ENCODE assay signal across 8 mouse cellular contexts in genomic region chr11:5740965-5741627, GRCm38 (mm10). TPM values are rescaled to one million over a fixed set of nuclear protein-coding genes. Genes with fewer than 3 reads are reported as not detected.
A peak's percentile ranks its signal among the peaks of the same experiment; 100 is the strongest.
DNase-seq lines count a peak whose midpoint lies in the region; ATAC-seq lines count a peak whose summit lies in the region.

No protein-coding gene starts in this region.

- H3K4me1 ChIP-seq in embryonic facial prominence, embryonic 11.5 days (ENCODE audit: control insufficient read depth, insufficient read depth, low read length): no peaks in the 10 kb centered on the region
- peaks cover 16% of the 10 kb centered on the region for H3K4me1 ChIP-seq in limb, embryonic 13.5 days
- peaks cover 7% of the 10 kb centered on the region; the same call in 1 of the 2 replicates for H3K4me1 ChIP-seq in midbrain, embryonic 14.5 days (ENCODE audit: control insufficient read depth, insufficient read depth, low read length)

- DNase-seq in 3T3-L1 (ENCODE audit: low read depth, low spot score): peak; percentile 58
- peak; percentile 91 for DNase-seq in adrenal gland, postnatal 14 days
- DNase-seq in embryonic facial prominence, embryonic 11.5 days (ENCODE audit: low spot score): peak; percentile 75
- DNase-seq in heart, adult 18-20 months: peak; percentile 83 to 88
- peak; percentile 86 for DNase-seq in kidney, adult 18-20 months
- DNase-seq in midbrain, embryonic 14.5 days: peak; percentile 81
- peak; percentile 79 for DNase-seq in spleen, adult 12 weeks (ENCODE audit: low spot score)

- WGBS in embryonic facial prominence, embryonic 11.5 days: under 1% methylated on average over 46 of the region's 50 CpGs
- WGBS in limb, embryonic 13.5 days: under 1% methylated on average over 45 of the region's 50 CpGs
- WGBS in midbrain, embryonic 14.5 days: under 1% methylated on average over 49 of the region's 50 CpGs

- no peaks in the 10 kb centered on the region for H3K9me3 ChIP-seq in embryonic facial prominence, embryonic 11.5 days (replicated peaks; ENCODE audit: control insufficient read depth, low read length)
- no peaks in the 10 kb centered on the region for H3K9me3 ChIP-seq in limb, embryonic 13.5 days
- no peaks in the 10 kb centered on the region for H3K9me3 ChIP-seq in midbrain, embryonic 14.5 days (ENCODE audit: control insufficient read depth, low read length)

- no peaks in the 10 kb centered on the region for H3K27me3 ChIP-seq in embryonic facial prominence, embryonic 11.5 days (ENCODE audit: control insufficient read depth, insufficient read depth, low read length)
- H3K27me3 ChIP-seq in limb, embryonic 13.5 days: no peaks in the 10 kb centered on the region
- no peaks in the 10 kb centered on the region for H3K27me3 ChIP-seq in midbrain, embryonic 14.5 days (ENCODE audit: control insufficient read depth, insufficient read depth, low read length)

- peak; percentile 80 for ATAC-seq in embryonic facial prominence, embryonic 11.5 days (replicated peaks; ENCODE audit: insufficient number of reproducible peaks, low FRiP score, low TSS enrichment, low read depth)
- ATAC-seq in limb, embryonic 13.5 days (ENCODE audit: low FRiP score, low read depth): peak; percentile 91
- ATAC-seq in midbrain, embryonic 14.5 days (ENCODE audit: low FRiP score, low TSS enrichment): peak; percentile 82

- 0 out of 2 replicates have a peak overlapping the region, but pooled peaks have one; percentile 59 for H3K27ac ChIP-seq in embryonic facial prominence, embryonic 11.5 days (replicated peaks; ENCODE audit: low read depth, low read length)
- H3K27ac ChIP-seq in limb, embryonic 13.5 days: peak overlapping the region; percentile 84
- peak overlapping the region; percentile 77 for H3K27ac ChIP-seq in midbrain, embryonic 14.5 days (replicated peaks; ENCODE audit: low read depth, low read length)

- peak overlapping the region; percentile 92 for H3K9ac ChIP-seq in embryonic facial prominence, embryonic 11.5 days (replicated peaks; ENCODE audit: low read length)
- peak overlapping the region; percentile 97 for H3K9ac ChIP-seq in limb, embryonic 13.5 days
- H3K9ac ChIP-seq in midbrain, embryonic 14.5 days (replicated peaks; ENCODE audit: low read length): peak overlapping the region; percentile 94

- peak overlapping the region; percentile 86 for H3K4me3 ChIP-seq in embryonic facial prominence, embryonic 11.5 days (ENCODE audit: low read depth, low read length)
- peak overlapping the region; percentile 94 for H3K4me3 ChIP-seq in limb, embryonic 13.5 days
- H3K4me3 ChIP-seq in midbrain, embryonic 14.5 days (replicated peaks; ENCODE audit: low read depth, low read length): peak overlapping the region; percentile 84

- peak overlapping the region; percentile 95 for H3K4me2 ChIP-seq in embryonic facial prominence, embryonic 11.5 days (ENCODE audit: low read depth, low read length)
- peak overlapping the region; percentile 88 for H3K4me2 ChIP-seq in limb, embryonic 13.5 days (replicated peaks)
- H3K4me2 ChIP-seq in midbrain, embryonic 14.5 days (ENCODE audit: low read length): peak overlapping the region; percentile 96

- H3K36me3 ChIP-seq in embryonic facial prominence, embryonic 11.5 days (replicated peaks; ENCODE audit: control insufficient read depth, insufficient read depth, low read depth, low read length): no peaks in the 10 kb centered on the region
- H3K36me3 ChIP-seq in limb, embryonic 13.5 days: no peaks in the 10 kb centered on the region
- no peaks in the 10 kb centered on the region for H3K36me3 ChIP-seq in midbrain, embryonic 14.5 days (ENCODE audit: control insufficient read depth, insufficient read depth, low read length)

RNA-seq across cellular contexts. Expression of gene Urgcp, which starts 21.1 kb away (rescaled TPM):
- total RNA-seq in adrenal gland, postnatal 14 days (2021): 56.0 and 56.9 TPM in 2 replicates
- polyA plus RNA-seq in embryonic facial prominence, embryonic 11.5 days (2014; fragmentation: Nextera tagmentation; extraction: Ambion mirVana): 9.4 and 10.1 TPM in 2 replicates
- total RNA-seq in heart, adult 18-20 months (2021): 10 to 100 TPM; 58.9 to 59.4 TPM
- 27.1 and 29.2 TPM in 2 replicates for polyA plus RNA-seq in limb, embryonic 13.5 days (2015; fragmentation: Nextera tagmentation; extraction: Ambion mirVana)
- 21.5 and 23.9 TPM in 2 replicates for polyA plus RNA-seq in midbrain, embryonic 14.5 days (2014; fragmentation: Nextera tagmentation; extraction: Ambion mirVana)

RNA-seq across cellular contexts. Expression of gene Mrps24, which starts 25.6 kb away (rescaled TPM):
- 148 and 152 TPM in 2 replicates for total RNA-seq in adrenal gland, postnatal 14 days (2021)
- 170 and 176 TPM in 2 replicates for polyA plus RNA-seq in embryonic facial prominence, embryonic 11.5 days (2014; fragmentation: Nextera tagmentation; extraction: Ambion mirVana)
- total RNA-seq in heart, adult 18-20 months (2021): 100 to 1,000 TPM; 152 to 158 TPM
- polyA plus RNA-seq in limb, embryonic 13.5 days (2015; fragmentation: Nextera tagmentation; extraction: Ambion mirVana): 171 and 175 TPM in 2 replicates
- 180 and 218 TPM in 2 replicates for polyA plus RNA-seq in midbrain, embryonic 14.5 days (2014; fragmentation: Nextera tagmentation; extraction: Ambion mirVana)

RNA-seq across cellular contexts. Expression of gene Dbnl, which starts 47.2 kb away (rescaled TPM):
- 51.7 and 62.9 TPM in 2 replicates for total RNA-seq in adrenal gland, postnatal 14 days (2021)
- 121 and 126 TPM in 2 replicates for polyA plus RNA-seq in embryonic facial prominence, embryonic 11.5 days (2014; fragmentation: Nextera tagmentation; extraction: Ambion mirVana)
- 10 to 100 TPM; 29.3 to 31.6 TPM for total RNA-seq in heart, adult 18-20 months (2021)
- 123 and 126 TPM in 2 replicates for polyA plus RNA-seq in limb, embryonic 13.5 days (2015; fragmentation: Nextera tagmentation; extraction: Ambion mirVana)
- polyA plus RNA-seq in midbrain, embryonic 14.5 days (2014; fragmentation: Nextera tagmentation; extraction: Ambion mirVana): 145 and 148 TPM in 2 replicates

Comparison
In these comparisons a context has a peak if more than half of its experiments do, and no peak if none do; other contexts are left out.
1. Peak in every context shown above with its lines: DNase-seq, ATAC-seq, H3K4me3 ChIP-seq and H3K27ac ChIP-seq.